Mouse (Mus musculus) kidney, postnatal 0 days (tissue): ENCODE results near the gene Anp32e. TPM values are rescaled to one million over a fixed set of nuclear protein-coding genes. Genes with fewer than 3 reads are reported as not detected.
"Not testable (repeated sequence)": the region's sequence is repeated elsewhere in the genome, so short reads cannot be mapped to it uniquely, and the experiment has no call there.

ENCODE experiments used
- ATAC-seq: fragments of 200-750 bp; cut with Nextera tagmentation; replicated peaks from 2 replicates; pipeline ENCODE4 v1.8.0; 2017; ENCODE audit warnings: low read depth, moderate number of reproducible peaks, moderate TSS enrichment, moderate library complexity; ENCODE audit not compliant: low FRiP score
- DNase-seq: peaks from one replicate; pipeline ENCODE4 v3.0.0-alpha.2; 2016; ENCODE audit warnings: low spot score
- H3K27ac ChIP-seq: fragments of 300-500 bp; sonication (generic); 2 replicates; pipeline ENCODE4 v1.5.1; 2014; ENCODE audit warnings: mild to moderate bottlenecking
- H3K27me3 ChIP-seq: fragments of 300-500 bp; sonication (generic); 2 replicates; pipeline ENCODE4 v1.6.1; 2014; ENCODE audit warnings: low read length, mixed read lengths; ENCODE audit not compliant: insufficient read depth
- H3K36me3 ChIP-seq: fragments of 300-500 bp; sonication (generic); 2 replicates; pipeline ENCODE4 v1.6.1; 2014; ENCODE audit warnings: low read length, mixed read lengths; ENCODE audit not compliant: insufficient read depth
- H3K4me1 ChIP-seq: fragments of 300-500 bp; sonication (generic); replicated peaks from 2 replicates; pipeline ENCODE4 v1.6.1; 2014; ENCODE audit warnings: antibody characterized with exemption, low read length, mixed read lengths; ENCODE audit not compliant: insufficient read depth
- H3K4me2 ChIP-seq: fragments of 300-500 bp; sonication (generic); 2 replicates; pipeline ENCODE4 v1.6.1; 2014; ENCODE audit warnings: mild to moderate bottlenecking, low read length, moderate library complexity, mixed read lengths
- H3K4me3 ChIP-seq: fragments of 300-500 bp; sonication (generic); replicated peaks from 2 replicates; pipeline ENCODE4 v1.5.1; 2014; ENCODE audit warnings: low read depth, low read length
- H3K9ac ChIP-seq: fragments of 300-500 bp; sonication (generic); 2 replicates; pipeline ENCODE4 v1.6.1; 2014; ENCODE audit warnings: low read depth, low read length
- H3K9me3 ChIP-seq: fragments of 300-500 bp; sonication (generic); replicated peaks from 2 replicates; pipeline ENCODE4 v1.6.1; 2016; ENCODE audit warnings: low read length, inconsistent platforms, mixed read lengths
- CTCF ChIP-seq: IDR thresholded peaks from 2 replicates; pipeline ENCODE4 v1.5.1; 2016; ENCODE audit warnings: antibody characterized with exemption, low read depth, mild to moderate bottlenecking, moderate library complexity
- WGBS: fragments of 180-500 bp; shearing (Covaris S2); extraction: QIAGEN DNeasy Blood & Tissue Kit; methylation state at CpG from one replicate; pipeline ENCODE4 v1.1.7; 2014; 5-methylcytosine and 5-hydroxymethylcytosine counted together
- polyA plus RNA-seq: library from polyadenylated mRNA; unstranded; fragments of >200 nt; fragmentation: Nextera tagmentation; extraction: Ambion mirVana; gene quantifications from 2 replicates; pipeline ENCODE4 v1.2.1, GENCODE M21; 2015

The Anp32e gene
- polyA plus RNA-seq, 1 experiment from 2014 or later = 128 TPM

GRCm38 (mm10) chr3:95965518-95966451 is 36.7 kb downstream of the Anp32e start:
- Histone ChIP-seq H3K36me3 (no peaks in the 10 kb centered on the region), H3K27me3 (no peaks in the 10 kb centered on the region), H3K9ac (no peak overlapping the region), H3K4me2 (peak overlapping the region; percentile 31; the same call in 1 of the 2 replicates), H3K27ac (no peak overlapping the region), H3K4me1 (no peaks in the 10 kb centered on the region), H3K9me3 (no peaks in the 10 kb centered on the region), H3K4me3 (no peak overlapping the region)
- peak; percentile 72 for TF ChIP-seq CTCF
- DNase-seq (peak; percentile 76), ATAC-seq (no peak)
- WGBS = 8% methylated on average over 7 of the region's 7 CpGs

GRCm38 (mm10) chr3:95969277-95969676 is 40.2 kb downstream of the Anp32e start:
- WGBS = 80% methylated on average over 1 of the region's 1 CpGs
- DNase-seq (no peak), ATAC-seq (no peak)
- no peak overlapping the region for H3K9ac ChIP-seq
- H3K27me3 ChIP-seq = no peaks in the 10 kb centered on the region
- no peak overlapping the region for H3K4me3 ChIP-seq
- peaks cover 4% of the 10 kb centered on the region; the same call in 1 of the 2 replicates for H3K4me1 ChIP-seq
- no peaks in the 10 kb centered on the region for H3K9me3 ChIP-seq
- no peak for TF ChIP-seq CTCF
- no peaks in the 10 kb centered on the region for H3K36me3 ChIP-seq
- no peak overlapping the region for H3K4me2 ChIP-seq
- H3K27ac ChIP-seq = no peak overlapping the region

GRCm38 (mm10) chr3:95970661-95971060 is 41.6 kb downstream of the Anp32e start:
- H3K9ac ChIP-seq, H3K36me3 ChIP-seq, DNase-seq, H3K4me2 ChIP-seq, H3K27me3 ChIP-seq, H3K9me3 ChIP-seq, H3K4me1 ChIP-seq, H3K4me3 ChIP-seq, ATAC-seq, H3K27ac ChIP-seq: not testable (repeated sequence)
- WGBS = 68% methylated on average over 5 of the region's 7 CpGs

- no peaks in the 10 kb centered on the region for H3K36me3 ChIP-seq
- H3K27ac ChIP-seq = no peak overlapping the region
- H3K9me3 ChIP-seq = no peaks in the 10 kb centered on the region
- peak overlapping the region; percentile 67 for H3K4me2 ChIP-seq
- H3K9ac ChIP-seq = peak overlapping the region; percentile 54; the same call in 1 of the 2 replicates
- H3K27me3 ChIP-seq = no peaks in the 10 kb centered on the region
- peaks cover 4% of the 10 kb centered on the region; the same call in 1 of the 2 replicates for H3K4me1 ChIP-seq
- 74% methylated on average over 12 of the region's 12 CpGs for WGBS
- TF ChIP-seq CTCF = no peak
- ATAC-seq = no peak
- peak overlapping the region; percentile 34 for H3K4me3 ChIP-seq
- no peak for DNase-seq
These were observed 43.3 kb downstream of the Anp32e start for GRCm38 (mm10) chr3:95972251-95972872.

GRCm38 (mm10) chr3:95972873-95973634 is 44.0 kb downstream of the Anp32e start:
- Histone ChIP-seq H3K9me3 (no peaks in the 10 kb centered on the region), H3K27me3 (no peaks in the 10 kb centered on the region), H3K27ac (0 out of 2 replicates have a peak overlapping the region, but pooled peaks have one; percentile 19), H3K4me1 (peaks cover 4% of the 10 kb centered on the region; the same call in 1 of the 2 replicates), H3K9ac (peak overlapping the region; percentile 54; the same call in 1 of the 2 replicates), H3K4me2 (peak overlapping the region; percentile 67), H3K36me3 (no peaks in the 10 kb centered on the region), H3K4me3 (peak overlapping the region; percentile 34)
- DNase-seq = peak; percentile 61
- TF ChIP-seq CTCF = no peak
- ATAC-seq = no peak
- WGBS = 7% methylated on average over 34 of the region's 34 CpGs

GRCm38 (mm10) chr3:95977079-95977478 is 48.0 kb downstream of the Anp32e start:
- WGBS = 68% methylated on average over 3 of the region's 3 CpGs
- H3K9ac ChIP-seq = no peak overlapping the region
- H3K36me3 ChIP-seq = no peaks in the 10 kb centered on the region
- H3K27ac ChIP-seq = no peak overlapping the region
- no peak for TF ChIP-seq CTCF
- H3K4me3 ChIP-seq = no peak overlapping the region
- no peak overlapping the region for H3K4me2 ChIP-seq
- no peaks in the 10 kb centered on the region for H3K9me3 ChIP-seq
- no peak for DNase-seq
- peaks cover 4% of the 10 kb centered on the region; the same call in 1 of the 2 replicates for H3K4me1 ChIP-seq
- no peaks in the 10 kb centered on the region for H3K27me3 ChIP-seq
- no peak for ATAC-seq

- H3K4me1 ChIP-seq, ATAC-seq, H3K36me3 ChIP-seq, H3K4me3 ChIP-seq, H3K27ac ChIP-seq, H3K9me3 ChIP-seq, DNase-seq, H3K27me3 ChIP-seq, H3K9ac ChIP-seq, H3K4me2 ChIP-seq: not testable (repeated sequence)
- 89% methylated on average over 6 of the region's 7 CpGs for WGBS
These were observed 48.5 kb downstream of the Anp32e start for GRCm38 (mm10) chr3:95977587-95977986.
